Mouse (Mus musculus) intestine, embryonic 16.5 days (tissue): Measurements from ENCODE around the gene Rbm15. TPM values are rescaled to one million over a fixed set of nuclear protein-coding genes. Genes with fewer than 3 reads are reported as not detected.
A peak's percentile ranks its signal among the peaks of the same experiment; 100 is the strongest.
"Not testable (repeated sequence)": the region's sequence is repeated elsewhere in the genome, so short reads cannot be mapped to it uniquely, and the experiment has no call there.

Experiments used
- ATAC-seq: fragments of 200-750 bp; cut with Nextera tagmentation; 2 replicates; pipeline ENCODE4 v1.8.0; 2017; ENCODE audit warnings: moderate TSS enrichment, moderate library complexity
- H3K27ac ChIP-seq: fragments of 300-500 bp; sonication (generic); 2 replicates; pipeline ENCODE4 v1.5.1; 2014; ENCODE audit warnings: mild to moderate bottlenecking, low read length
- H3K27me3 ChIP-seq: fragments of 300-500 bp; sonication (generic); replicated peaks from 2 replicates; pipeline ENCODE4 v1.6.1; 2014; ENCODE audit warnings: low read length, control low read depth, mixed read lengths; ENCODE audit not compliant: control insufficient read depth, insufficient read depth
- H3K36me3 ChIP-seq: fragments of 300-500 bp; sonication (generic); 2 replicates; pipeline ENCODE4 v1.6.1; 2014; ENCODE audit warnings: low read length, control low read depth; ENCODE audit not compliant: control insufficient read depth, insufficient read depth
- H3K4me1 ChIP-seq: fragments of 300-500 bp; sonication (generic); 2 replicates; pipeline ENCODE4 v1.6.1; 2014; ENCODE audit warnings: low read length, control low read depth, mixed read lengths; ENCODE audit not compliant: control insufficient read depth, insufficient read depth
- H3K4me2 ChIP-seq: fragments of 300-500 bp; sonication (generic); 2 replicates; pipeline ENCODE4 v1.6.1; 2014; ENCODE audit warnings: low read depth, low read length, control low read depth
- H3K4me3 ChIP-seq: fragments of 300-500 bp; sonication (generic); 2 replicates; pipeline ENCODE4 v1.5.1; 2014; ENCODE audit warnings: mild to moderate bottlenecking, low read length
- H3K9ac ChIP-seq: fragments of 300-500 bp; sonication (generic); 2 replicates; pipeline ENCODE4 v1.6.1; 2014; ENCODE audit warnings: low read depth, low read length
- H3K9me3 ChIP-seq: fragments of 300-500 bp; sonication (generic); 2 replicates; pipeline ENCODE4 v1.6.1; 2016; ENCODE audit warnings: low read length, control low read depth; ENCODE audit not compliant: control insufficient read depth
- WGBS: fragments of 180-500 bp; shearing (Covaris S2); extraction: QIAGEN DNeasy Blood & Tissue Kit; methylation state at CpG from one replicate; pipeline ENCODE4 v1.1.7; 2014; 5-methylcytosine and 5-hydroxymethylcytosine counted together
- polyA plus RNA-seq: library from polyadenylated mRNA; unstranded; fragments of >200 nt; fragmentation: Nextera tagmentation; extraction: Ambion mirVana; gene quantifications from 2 replicates; pipeline ENCODE4 v1.2.1, GENCODE M21; 2015

Rbm15 gene
- polyA plus RNA-seq, 1 experiment from 2014 or later, result 11.1 TPM

DNA sequence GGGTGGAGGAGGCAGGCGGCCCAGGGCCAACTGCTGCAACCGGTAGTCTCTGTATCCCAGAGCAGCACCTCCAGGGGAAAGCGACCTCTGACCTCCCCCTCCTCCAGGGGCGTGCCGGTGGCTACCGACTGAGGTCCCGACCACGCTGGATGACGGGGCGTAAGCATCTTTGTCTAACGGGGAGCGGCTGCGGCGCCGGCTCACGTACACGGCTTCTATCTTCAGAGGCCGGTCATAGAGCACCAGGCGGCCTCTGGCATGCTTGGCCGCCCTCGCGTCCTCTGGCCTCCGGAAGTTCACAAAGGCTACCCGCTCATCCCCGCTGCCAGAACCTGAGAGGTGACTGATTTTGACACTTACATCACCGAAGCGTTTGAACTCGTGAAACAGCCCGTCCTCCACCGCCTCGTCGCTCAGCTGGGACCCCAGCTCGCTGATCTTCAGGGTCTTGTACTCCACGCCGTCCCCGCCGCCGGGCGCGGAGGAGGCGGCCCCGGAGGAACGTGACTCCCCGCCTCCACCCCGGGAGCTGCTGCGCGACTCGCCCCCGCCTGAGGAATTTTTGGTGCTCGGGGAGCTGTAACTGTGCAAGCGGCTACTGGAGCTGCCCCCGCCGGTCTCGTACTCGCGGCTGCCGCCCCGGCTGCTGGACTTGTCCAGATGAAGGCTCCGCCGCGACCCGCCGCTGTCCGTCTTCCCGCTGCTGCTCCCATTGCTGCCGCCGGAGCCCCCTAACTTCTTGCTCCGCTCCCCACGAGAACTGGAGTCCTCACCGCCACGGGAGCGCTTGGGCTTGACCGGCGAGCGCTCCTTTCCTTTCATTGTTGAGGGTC is 1.1 kb downstream of the Rbm15 start:
- under 1% methylated on average over 75 of the region's 75 CpGs for WGBS
- H3K9ac ChIP-seq, result peak overlapping the region; percentile 83
- H3K36me3 ChIP-seq, result peaks cover 7% of the 10 kb centered on the region; the same call in 1 of the 2 replicates
- no peaks in the 10 kb centered on the region for H3K9me3 ChIP-seq
- H3K4me2 ChIP-seq, result peak overlapping the region; percentile 86
- ATAC-seq, result peak; percentile 11; the same call in 1 of the 2 replicates
- peak overlapping the region; percentile 85 for H3K27ac ChIP-seq
- H3K4me3 ChIP-seq, result peak overlapping the region; percentile 77
- H3K4me1 ChIP-seq, result peaks cover 19% of the 10 kb centered on the region
- H3K27me3 ChIP-seq, result no peaks in the 10 kb centered on the region

DNA sequence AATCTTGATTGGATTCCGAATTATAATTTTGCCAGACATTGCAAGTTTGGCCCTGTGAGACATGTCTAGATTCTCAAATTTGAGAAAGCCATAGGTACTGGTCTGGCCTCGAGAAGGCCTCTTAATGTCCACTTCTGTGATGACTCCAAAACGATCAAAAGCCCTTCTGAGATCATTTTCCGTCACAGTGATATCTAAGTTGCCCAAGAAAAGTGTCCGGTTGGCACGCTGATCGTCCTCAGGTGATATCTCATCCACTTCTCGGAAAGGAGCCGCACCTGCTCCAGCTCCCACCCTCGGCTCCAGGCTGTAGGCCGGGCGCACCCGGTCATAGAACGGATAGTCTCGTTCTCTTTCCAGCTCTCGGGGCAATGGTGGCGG is 1.7 kb downstream of the Rbm15 start:
- Histone ChIP-seq H3K4me3 (peak overlapping the region; percentile 77), H3K27ac (peak overlapping the region; percentile 85; the same call in 1 of the 2 replicates), H3K9ac (peak overlapping the region; percentile 83), H3K4me2 (peak overlapping the region; percentile 86), H3K27me3 (no peaks in the 10 kb centered on the region), H3K4me1 (peaks cover 19% of the 10 kb centered on the region), H3K9me3 (no peaks in the 10 kb centered on the region), H3K36me3 (peaks cover 7% of the 10 kb centered on the region; the same call in 1 of the 2 replicates)
- ATAC-seq, result no peak
- 16% methylated on average over 17 of the region's 17 CpGs for WGBS

DNA sequence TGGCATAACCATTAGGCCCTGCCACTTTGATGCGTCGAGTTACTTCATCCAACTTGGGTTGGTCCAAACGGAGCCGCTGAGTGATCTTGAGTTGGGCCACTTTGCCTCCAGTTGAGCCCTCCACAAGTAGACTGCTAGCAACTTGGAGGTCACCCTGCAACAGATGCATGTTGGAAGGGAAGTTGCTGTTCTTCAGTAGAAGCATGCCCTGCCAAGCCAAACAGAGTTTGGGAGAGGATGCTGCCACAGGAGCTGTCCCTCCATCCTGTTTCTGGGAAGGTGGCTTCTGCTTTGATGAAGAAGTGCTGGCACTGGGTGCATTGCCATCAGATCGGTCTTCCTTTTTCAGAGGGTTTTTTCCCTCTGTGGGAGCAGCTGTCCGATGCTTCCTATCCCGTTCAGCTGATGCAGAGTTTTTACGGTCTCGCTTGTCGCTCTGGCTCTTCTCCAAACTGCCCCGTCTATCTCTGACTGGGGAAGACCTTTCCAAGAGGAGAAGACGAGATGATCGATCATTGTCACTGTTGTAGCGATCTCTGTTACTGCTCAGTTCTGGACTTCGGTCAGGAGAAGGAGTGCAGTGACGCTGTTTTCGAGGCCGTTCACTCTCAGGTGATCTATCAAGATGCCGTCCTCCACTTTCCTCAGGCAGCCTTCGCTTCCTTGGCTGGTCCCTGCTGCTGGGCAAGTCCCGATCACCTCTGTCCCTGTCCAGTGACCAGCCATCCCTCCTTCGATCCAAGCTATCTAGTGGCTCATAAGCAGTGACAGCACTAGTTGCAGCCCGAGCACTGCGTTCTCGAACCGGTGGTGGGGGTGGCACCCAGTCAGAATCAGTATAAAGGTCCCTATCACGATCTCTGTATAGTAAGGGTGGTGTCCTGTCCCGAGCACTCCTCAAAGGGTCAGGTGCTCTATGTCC is 2.7 kb downstream of the Rbm15 start:
- ATAC-seq, result no peak
- H3K9me3 ChIP-seq, result no peaks in the 10 kb centered on the region
- H3K4me2 ChIP-seq, result peak overlapping the region; percentile 86
- whole genome bisulfite sequencing, result 46% methylated on average over 28 of the region's 28 CpGs
- H3K27me3 ChIP-seq, result no peaks in the 10 kb centered on the region
- H3K4me3 ChIP-seq, result peak overlapping the region; percentile 77
- H3K27ac ChIP-seq, result no peak overlapping the region
- H3K4me1 ChIP-seq, result peaks cover 19% of the 10 kb centered on the region
- H3K36me3 ChIP-seq, result peaks cover 7% of the 10 kb centered on the region; the same call in 1 of the 2 replicates
- peak overlapping the region; percentile 83 for H3K9ac ChIP-seq

DNA sequence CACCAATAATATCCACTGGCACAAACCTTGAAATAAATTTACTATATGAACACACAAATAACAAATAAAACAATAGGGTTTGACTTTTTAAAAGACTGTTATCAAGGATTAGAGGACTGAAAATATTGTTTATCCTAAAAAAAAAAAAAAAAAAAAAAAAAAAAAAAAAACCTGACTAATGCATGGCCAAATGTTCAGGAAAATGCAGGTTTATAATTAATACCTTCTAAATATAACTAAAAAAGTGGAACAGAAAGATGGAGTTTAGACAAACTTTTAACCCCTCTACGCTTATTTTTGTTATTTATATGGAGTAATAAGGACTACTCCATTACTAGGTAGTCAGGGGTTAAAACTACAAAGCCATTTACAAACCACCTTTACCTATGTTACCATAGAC is 7.0 kb downstream of the Rbm15 start:
- 100% methylated on average over 1 of the region's 1 CpGs for WGBS
- Histone ChIP-seq H3K9ac (no peak overlapping the region), H3K27ac (no peak overlapping the region), H3K36me3 (peaks cover 7% of the 10 kb centered on the region; the same call in 1 of the 2 replicates), H3K4me1 (peaks cover 34% of the 10 kb centered on the region), H3K27me3 (no peaks in the 10 kb centered on the region), H3K4me2 (no peak overlapping the region), H3K4me3 (no peak overlapping the region), H3K9me3 (no peaks in the 10 kb centered on the region)
- ATAC-seq, result no peak

DNA sequence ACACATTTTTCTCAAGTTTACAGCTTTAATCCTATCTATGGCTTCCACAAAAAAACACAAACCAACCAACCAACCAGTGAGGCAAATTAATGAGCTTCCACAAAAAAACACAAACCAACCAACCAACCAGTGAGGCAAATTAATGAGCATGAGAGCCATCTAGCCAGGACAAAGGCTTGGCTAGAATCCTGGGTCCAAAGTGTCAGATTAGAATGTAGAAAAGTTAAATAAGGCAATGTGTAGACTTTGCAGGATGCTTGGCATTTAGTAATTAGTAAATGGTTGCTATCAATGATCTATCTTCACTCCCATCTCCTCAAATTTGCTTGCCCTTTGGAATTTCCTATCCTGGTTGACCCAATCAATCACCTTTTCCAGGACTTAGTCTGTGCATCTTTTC is 11.7 kb downstream of the Rbm15 start:
- Histone ChIP-seq H3K9me3 (no peaks in the 10 kb centered on the region), H3K27me3 (no peaks in the 10 kb centered on the region), H3K9ac (no peak overlapping the region), H3K36me3 (peaks cover 3% of the 10 kb centered on the region), H3K4me1 (peaks cover 19% of the 10 kb centered on the region), H3K4me2 (no peak overlapping the region), H3K4me3 (no peak overlapping the region), H3K27ac (no peak overlapping the region)
- no peak for ATAC-seq

DNA sequence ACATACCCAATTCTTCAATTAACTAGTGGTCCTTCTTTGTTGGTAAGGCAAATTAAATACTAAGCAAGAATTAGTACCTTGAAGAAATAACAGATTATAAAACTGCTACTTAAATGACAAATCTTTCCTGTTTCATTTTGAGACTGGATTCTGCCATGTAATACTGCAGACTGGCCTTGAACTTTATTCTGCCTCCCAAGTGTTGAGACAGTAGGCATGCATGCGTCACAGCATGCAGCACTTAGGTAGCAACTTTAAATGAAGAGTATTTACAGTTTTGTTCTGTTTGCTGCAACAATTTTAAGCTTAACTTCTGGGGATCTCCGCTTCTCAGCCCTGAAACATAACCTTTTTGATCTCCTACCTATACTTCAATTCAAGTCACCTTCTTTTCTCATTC is 12.3 kb downstream of the Rbm15 start:
- 83% methylated on average over 2 of the region's 2 CpGs for WGBS
- H3K27ac ChIP-seq, result no peak overlapping the region
- peaks cover 3% of the 10 kb centered on the region for H3K36me3 ChIP-seq
- peaks cover 19% of the 10 kb centered on the region for H3K4me1 ChIP-seq
- H3K9ac ChIP-seq, result no peak overlapping the region
- no peak overlapping the region for H3K4me2 ChIP-seq
- no peaks in the 10 kb centered on the region for H3K27me3 ChIP-seq
- H3K9me3 ChIP-seq, result no peaks in the 10 kb centered on the region
- no peak overlapping the region for H3K4me3 ChIP-seq
- no peak for ATAC-seq

DNA sequence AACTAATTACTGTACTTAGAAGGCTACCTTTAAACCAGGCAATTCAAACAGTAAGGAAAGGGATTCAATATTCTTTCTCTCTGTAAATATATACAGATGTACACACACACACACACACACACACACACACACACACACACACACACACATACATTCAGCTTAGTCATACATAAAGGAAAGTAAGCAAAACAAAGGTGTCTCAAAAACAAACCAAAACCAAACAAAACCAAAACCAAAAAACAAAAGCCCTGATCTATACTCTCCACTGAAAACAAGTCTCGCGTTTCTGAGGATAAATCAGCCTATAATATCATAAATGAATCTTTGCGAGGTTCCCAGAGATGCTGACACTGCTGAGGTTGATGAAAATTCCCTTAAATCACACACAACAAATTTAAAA is 16.1 kb downstream of the Rbm15 start:
- ATAC-seq, result no peak
- Histone ChIP-seq H3K9me3 (no peaks in the 10 kb centered on the region), H3K9ac (no peak overlapping the region), H3K27me3 (no peaks in the 10 kb centered on the region), H3K4me3 (no peak overlapping the region), H3K4me1 (no peaks in the 10 kb centered on the region), H3K4me2 (no peak overlapping the region), H3K27ac (no peak overlapping the region), H3K36me3 (peaks cover 3% of the 10 kb centered on the region)
- WGBS, result 89% methylated on average over 3 of the region's 3 CpGs

DNA sequence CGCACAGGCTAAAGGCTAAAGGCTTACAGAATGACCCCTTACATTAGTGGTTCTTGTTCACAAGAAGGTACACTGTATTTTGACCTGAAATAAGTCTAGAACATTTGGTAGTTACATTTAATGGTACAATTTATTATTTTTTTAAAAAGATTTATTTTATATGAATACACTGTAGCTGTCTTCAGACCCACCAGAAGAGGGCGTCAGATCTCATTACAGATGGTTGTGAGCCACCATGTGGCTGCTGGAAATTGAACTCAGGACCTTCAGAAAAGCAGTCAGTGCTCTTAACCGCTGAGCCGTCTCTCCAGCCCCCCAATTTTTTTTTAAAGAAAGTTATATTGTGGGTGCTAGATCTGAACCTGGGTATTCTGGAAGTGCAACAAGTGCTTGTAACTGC is 36.6 kb downstream of the Rbm15 start:
- not testable (repeated sequence) for H3K4me1 ChIP-seq, ATAC-seq, H3K36me3 ChIP-seq, H3K27ac ChIP-seq, H3K9ac ChIP-seq, H3K9me3 ChIP-seq, H3K27me3 ChIP-seq, H3K4me3 ChIP-seq, H3K4me2 ChIP-seq
- 76% methylated on average over 4 of the region's 4 CpGs for WGBS

DNA sequence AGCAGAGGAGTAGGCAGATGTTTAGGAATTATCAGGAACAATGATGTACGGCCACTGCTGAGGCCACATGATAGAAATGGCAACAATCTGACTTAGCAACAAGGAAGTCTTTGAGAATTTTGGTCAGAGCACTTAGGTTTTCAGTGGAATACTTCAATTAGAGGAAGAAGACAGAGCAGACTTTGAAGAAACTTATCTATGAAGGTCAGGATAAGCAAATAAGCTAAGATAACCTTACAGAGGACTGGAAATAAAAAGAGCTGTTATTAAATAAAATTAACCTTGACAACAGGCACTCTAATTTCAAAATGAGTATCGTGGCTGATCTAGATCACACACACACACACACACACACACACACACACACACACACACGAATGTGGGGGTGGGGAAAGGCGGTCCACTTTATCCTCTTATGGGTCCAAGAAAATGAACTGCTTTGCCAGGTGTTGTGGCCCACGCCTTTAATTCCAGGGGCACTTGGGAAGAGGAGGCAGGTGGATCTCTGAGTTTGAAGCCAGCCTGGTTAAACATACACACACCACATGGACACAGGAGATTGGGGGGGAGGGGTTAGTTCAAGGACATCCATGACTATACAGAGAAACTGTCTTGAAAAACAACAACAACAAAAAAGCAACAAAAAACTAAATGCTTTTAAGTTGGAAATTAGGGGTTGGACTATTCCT is 37.7 kb downstream of the Rbm15 start:
- WGBS, result 65% methylated on average over 5 of the region's 5 CpGs
- Histone ChIP-seq H3K4me2 (no peak overlapping the region), H3K4me1 (peaks cover 3% of the 10 kb centered on the region; the same call in 1 of the 2 replicates), H3K4me3 (no peak overlapping the region), H3K9ac (no peak overlapping the region), H3K36me3 (no peaks in the 10 kb centered on the region), H3K9me3 (no peaks in the 10 kb centered on the region), H3K27ac (no peak overlapping the region), H3K27me3 (no peaks in the 10 kb centered on the region)
- peak; percentile 61 for ATAC-seq
